Mouse (Mus musculus) adrenal gland, adult 18-20 months (tissue): ENCODE measurements around the gene Parvb. TPM values are rescaled to one million over a fixed set of nuclear protein-coding genes. Genes with fewer than 3 reads are reported as not detected.
"Not testable (repeated sequence)": the region's sequence is repeated elsewhere in the genome, so short reads cannot be mapped to it uniquely, and the experiment has no call there.

Experiments used
- DNase-seq, 2 experiments: peaks; one replicate each; pipeline ENCODE4 v3.0.0; 2021 to 2022; ENCODE audit warnings: low spot score in 2 of 2
- total RNA-seq, 2 experiments: library from RNA; stranded (reverse); gene quantifications; 1 replicate in 1 of 2; 2 replicates in 1 of 2; pipeline ENCODE4 v1.2.3; 2021

Parvb gene
- total RNA-seq, 2 experiments from 2014 or later: 15.6 to 24.9 TPM

DNA sequence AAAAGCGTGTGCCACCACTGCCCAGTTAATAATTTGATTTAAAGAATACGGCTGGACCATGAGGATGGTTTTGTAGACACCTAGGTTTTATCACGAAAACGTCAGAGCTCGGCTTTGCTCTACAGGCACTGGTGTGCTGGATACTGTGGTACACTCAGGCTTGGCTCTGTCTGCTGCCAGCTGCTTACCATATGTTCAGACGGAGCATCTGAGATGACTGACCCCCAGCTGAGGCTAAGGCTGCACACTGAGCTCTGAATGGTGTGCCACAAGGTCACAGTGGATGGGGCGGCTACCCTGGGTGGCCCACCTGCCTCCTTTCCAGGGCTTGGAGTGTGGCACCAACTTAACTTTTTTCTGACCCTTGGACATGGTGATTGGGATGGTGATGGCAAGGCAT is 53.6 kb downstream of the Parvb start:
- no peak for DNase-seq

DNA sequence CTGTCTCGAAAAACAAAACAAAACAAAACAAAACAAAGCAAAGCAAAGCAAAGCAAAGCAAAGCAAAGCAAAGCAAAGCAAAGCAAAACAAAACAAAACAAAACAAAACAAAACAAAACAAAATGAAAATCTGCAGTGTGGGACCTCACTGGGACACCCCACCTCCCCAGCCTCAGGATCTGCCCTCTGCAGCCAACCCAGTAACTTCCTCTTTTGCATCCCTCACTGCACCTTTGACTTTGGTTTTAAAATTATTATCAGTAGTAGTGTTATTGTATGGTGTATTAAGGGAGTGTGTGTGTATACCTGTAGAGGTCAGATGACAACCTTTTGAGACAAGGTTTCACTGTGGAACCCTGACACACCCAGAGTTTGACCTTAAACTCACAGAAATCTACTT is 57.1 kb downstream of the Parvb start:
- not testable (repeated sequence) for DNase-seq

DNA sequence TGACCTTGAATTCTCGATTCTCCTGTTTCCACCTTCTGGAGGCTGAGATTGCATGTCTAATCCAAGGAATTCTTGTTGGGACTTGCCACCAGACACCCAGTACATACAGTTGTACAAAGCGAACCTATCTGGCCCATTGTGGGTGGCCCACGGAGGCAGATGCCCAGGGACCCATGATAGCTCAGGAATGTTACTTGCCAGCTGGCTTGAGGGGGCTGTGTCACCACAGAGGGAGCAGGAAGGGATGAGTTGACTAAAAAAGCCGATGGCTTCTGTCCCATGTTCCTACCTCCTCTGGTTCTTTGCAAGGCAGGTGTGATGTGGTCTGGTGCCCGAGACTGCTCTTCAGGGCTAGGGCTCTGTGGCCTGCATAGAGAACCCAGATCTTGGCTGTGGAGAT is 59.3 kb downstream of the Parvb start:
- no peak for DNase-seq

DNA sequence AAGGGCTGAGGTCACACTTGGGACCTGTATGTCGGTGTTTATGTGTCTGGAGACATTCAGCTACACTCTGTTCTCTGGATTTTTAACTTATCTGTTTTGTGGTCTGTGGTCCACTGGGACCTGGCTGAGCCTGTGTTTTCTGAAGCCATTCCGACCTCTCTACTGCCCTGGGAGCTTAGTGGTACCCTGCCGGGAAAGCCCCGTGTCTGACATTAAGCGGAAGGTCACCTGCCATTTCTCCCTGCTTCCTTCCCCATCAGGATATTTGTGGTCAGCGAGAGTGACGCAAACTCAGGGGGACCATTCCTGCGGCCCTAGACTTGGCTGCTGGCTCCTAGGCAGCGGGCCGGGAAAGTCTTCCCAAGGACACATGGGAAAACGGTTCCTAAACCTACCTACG is 61.7 kb downstream of the Parvb start:
- no peak for DNase-seq

DNA sequence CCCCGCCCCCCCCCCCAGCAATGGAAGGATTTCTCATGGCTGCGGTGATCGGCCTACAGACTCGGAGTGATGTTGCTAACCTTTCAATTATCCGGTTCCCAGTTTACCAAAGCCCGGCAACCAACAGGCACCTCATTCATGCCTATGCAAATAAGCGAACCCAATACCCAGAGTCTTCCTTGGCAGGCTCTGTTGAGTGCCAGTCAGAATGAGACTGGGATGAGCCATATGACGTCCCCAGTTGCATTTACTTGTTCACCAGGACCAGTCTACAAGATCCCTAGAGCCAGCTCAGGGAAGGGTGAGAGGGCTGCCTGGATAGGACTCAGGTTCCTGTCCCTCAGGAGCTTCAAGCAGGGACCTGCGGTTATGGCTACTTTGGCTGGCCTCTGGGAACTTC is 62.5 kb downstream of the Parvb start:
- no peak for DNase-seq

DNA sequence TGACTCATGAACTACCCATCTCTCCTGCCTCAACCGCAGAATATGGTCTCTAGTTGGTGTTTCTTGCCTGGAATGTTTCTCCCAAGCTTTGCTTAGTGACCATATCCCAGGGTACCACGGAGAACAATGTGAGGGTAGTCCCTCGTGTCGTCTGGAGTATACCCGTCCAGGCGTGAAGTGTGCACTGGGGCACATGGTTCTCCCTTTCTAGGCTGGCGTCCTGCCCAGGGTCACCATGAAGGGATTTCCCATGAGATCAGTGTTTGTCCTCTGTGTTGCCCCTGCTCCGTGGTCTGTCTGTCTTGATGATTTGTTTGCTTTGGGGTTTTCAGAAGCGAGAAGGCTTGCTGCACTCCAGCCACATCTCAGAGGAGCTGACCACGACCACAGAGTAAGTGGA is 63.4 kb downstream of the Parvb start:
- no peak for DNase-seq

DNA sequence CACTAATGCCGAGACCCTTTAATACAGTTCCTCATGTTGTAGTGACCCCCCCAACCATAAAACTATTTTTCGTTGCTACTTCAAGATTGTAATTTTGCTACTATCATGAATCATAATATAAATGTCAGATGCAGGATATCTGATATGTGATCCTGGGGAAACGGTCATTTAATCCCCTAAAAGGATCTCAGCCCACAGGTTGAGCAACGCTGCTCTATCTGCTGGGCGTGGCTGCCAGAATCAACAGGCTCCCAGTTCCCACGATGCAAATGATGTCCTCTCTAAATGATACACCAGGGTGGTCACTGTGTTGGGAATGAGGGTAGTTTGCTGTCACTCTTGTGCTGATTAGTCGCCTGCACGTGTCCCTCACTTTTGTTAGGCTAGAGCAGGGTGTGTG is 65.6 kb downstream of the Parvb start:
- DNase-seq: no peak

DNA sequence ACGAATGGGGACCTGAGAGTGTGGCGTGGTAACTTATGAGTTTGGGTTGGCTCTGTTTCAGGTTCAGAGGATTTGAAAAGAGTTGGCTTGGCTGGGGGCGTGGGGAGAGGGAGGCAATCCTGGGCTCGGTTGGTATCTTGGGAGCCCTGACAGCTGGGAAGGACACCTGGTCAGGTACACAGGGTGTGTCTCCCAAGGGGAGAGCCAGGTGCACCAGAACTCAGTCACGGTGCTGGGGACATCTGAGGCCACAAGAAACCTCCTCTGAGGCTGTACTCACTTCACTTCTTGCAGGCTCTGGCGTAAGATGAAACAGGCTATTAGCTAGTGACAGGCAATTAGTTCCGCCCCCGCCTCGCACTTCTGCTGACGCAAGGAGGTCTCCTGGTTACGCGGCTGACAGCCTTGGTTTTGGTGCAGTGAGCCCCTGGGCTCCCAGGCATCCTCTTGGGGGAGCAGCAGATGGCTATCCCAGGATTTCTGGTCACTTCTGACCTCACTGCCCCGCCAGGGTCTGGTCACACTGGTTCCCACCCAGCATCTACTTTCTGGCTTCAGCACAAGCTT is 67.0 kb downstream of the Parvb start:
- DNase-seq: no peak

DNA sequence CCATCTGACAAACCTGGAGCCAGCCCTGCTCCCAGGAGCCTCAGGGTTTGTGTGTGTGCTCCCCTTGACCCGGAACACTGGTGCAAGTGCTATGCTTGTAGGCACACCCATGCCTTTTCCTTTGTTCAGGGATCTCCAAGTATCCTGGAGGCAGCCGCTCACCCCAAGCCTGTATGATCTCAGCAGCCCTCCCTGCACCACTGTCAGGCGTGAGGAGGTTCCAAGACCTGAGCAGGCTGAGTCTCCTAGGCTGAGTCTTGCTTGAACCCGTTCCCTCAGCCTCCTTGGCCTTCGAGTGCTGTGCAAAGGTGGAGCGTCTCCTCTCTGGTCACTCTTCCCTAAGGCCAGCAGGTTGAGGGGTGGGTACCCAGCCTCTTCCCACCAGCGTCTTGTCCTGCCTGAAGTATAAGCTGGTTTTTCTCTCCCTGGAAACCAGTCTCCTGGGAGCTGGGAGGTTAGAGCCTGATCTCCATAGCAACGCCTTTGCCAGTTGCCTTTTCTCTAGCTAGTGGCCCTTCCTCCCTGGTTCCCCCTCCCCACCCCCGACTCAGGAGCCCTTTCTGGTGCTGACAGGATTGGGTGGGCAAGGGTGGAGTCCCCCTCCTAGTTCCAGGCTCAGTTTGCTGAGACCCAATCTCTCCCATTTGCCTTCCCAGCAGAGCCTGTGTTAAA is 68.0 kb downstream of the Parvb start:
- no peak for DNase-seq

DNA sequence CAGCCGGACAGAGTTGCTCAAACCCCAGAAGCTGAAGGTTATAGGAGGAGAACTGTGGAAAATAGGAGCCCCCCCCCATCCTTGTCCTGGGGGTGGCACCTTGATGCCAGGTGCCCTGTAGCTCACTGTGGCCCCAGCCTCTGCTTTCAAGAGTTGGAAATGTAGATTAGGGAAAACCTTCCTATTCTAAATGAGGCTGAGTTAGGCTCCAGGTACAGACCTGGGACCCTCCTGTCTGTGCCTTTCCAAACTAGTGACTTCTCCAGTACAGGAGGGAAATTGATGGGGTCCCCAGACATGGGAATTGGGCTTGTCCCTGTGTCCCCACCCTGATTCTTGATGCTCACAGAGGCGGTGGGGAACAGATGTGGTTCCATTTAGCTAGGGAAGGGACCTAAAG is 68.7 kb downstream of the Parvb start:
- no peak for DNase-seq

DNA sequence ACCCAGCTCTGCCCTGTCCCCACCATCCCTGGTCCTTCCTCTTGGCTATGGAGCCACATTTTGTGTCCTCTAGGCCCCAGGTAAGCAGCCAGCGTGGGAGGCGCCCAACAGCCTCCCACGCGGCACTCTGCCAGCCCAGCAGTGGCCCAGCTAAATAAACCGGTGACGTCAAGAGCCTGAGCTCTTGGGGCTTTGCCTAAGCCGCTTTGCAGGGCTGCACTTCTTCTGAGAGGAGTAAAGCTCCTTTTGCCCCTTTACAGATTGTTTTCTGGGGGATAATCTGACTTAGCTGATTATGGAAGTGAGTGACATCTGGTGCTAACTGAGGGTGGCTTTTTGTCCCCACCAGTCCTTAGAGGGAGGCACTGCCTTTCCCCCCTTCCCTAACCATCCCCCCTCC is 69.2 kb downstream of the Parvb start:
- no peak for DNase-seq

DNA sequence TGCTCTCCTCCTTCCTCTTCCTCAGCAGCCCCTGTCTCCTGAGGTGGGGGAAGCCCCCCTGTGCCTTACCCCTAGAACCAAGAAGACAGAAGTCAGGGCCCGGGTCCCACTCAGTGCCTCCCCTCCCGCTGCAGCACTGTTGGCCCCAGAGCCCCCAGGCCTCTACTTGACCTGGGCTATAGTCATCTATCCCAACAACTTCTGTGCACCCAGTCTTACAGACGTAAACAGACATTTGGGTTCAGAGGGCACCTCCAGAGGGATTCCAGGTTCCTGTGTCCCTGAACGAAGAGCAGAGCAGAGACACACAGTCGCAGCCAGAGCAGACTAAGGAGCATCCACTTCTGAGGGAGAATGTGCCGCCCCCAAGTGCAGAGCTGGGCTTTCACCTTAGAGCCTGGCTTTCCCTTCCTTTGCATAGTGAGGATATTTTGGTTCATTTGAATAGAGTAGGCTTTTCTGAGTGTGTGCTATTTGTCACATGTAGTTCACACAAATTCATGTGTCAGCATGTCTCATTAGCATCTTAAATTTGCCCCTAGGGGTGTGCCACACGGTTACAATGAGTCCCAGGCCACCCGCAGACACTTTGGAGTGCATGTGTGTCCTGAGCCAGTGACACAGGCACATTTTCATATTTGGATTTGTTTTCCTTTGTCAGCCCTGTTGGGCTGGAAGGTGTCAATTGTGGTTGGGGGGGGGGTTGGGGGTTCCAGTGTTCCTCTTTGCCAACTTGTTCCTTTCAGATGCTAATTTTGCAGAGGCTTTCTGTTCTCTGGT is 70.0 kb downstream of the Parvb start:
- no peak for DNase-seq

DNA sequence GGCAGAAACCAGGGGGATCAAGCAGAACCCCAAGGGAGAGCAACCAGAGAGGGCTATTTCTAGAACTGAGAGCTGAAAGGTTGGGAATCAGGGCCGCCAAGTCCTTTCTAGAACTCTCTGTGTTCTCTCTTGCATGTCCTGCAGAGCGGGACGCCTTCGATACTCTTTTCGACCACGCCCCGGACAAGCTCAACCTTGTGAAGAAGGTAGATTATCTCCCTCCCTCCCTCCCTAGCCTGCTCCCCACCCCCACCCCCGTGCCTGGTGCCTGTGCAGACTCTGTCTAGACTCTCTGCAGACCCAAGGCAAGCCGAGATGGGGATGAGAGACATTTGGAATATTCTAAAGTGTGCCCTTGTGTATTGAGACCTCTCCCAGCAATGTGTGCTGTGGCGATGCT is 71.4 kb downstream of the Parvb start:
- DNase-seq: no peak

DNA sequence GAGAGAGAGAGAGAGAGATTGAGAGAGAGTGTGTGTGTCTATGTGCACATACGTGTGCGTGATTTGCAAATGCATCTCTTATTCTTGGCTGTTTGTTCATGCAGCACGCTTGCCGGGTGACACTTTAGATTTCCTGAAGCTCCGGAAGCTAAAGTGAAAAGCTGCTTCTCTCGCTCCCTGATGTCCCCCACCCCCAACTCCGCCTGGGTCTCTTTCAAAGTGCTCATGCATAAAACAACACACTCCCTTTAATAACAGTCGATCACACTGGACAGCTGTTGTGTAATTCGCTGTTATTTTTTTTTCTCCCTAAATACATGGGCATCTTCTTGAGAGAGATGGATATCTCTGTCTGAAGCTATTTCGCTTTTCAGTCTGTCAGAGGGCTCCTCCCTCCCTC is 73.5 kb downstream of the Parvb start:
- DNase-seq: no peak

DNA sequence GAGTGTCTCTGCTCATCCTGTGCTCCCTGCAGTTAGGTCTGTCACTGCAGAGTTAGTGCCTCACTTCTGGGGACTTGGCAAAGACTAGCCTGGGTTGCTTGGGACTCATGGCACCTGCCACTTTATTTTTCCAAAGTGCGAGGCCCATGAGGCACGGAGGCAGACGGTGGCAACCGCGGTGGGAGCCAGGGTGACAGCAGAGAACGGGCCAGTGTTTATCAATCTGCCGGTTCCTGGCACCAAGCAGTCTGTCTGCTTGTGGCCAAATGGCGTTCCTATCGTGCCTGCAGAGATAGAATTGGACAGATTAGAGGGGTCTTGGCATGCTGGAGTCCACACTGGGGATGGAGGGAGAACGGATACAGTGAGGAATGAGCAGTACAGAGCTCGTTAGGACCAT is 78.4 kb downstream of the Parvb start:
- no peak for DNase-seq

DNA sequence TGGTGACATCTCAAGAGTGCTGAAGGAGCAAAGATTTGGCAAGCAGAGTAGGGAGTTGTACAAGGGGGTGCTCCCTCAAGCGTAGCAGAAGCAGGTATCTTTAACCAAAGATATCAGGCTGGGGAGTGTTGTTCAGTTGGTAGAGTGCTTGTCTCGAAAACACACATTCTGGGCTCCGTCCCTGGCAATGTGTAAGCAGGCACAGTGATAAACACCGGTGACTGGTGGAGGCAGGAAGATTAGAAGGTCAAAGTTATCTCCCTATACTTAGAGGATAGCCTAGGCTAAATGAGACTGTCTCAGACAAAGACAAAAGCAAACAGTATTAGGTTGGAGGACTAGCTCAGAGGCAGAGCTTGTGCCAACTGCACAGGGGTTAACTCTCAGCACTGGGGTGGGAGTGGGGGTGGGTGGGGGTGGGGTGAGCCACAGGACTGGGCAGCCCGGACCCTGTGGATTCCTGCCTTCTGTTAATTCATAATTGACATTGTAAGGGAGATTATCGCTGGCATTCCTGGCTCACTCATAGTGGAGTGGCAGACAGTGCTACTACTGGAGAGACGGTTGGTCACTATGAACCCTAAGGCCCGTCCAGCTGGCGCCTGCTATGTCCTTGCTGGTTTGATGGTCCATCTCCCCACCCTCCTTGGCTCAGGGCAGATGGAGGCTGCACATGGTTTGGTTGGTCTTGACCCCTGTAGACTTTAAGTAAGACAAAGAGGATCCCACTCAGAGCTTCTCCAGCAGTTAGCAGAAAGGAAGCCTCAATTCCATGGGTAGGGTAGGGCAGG is 79.6 kb downstream of the Parvb start:
- no peak for DNase-seq

DNA sequence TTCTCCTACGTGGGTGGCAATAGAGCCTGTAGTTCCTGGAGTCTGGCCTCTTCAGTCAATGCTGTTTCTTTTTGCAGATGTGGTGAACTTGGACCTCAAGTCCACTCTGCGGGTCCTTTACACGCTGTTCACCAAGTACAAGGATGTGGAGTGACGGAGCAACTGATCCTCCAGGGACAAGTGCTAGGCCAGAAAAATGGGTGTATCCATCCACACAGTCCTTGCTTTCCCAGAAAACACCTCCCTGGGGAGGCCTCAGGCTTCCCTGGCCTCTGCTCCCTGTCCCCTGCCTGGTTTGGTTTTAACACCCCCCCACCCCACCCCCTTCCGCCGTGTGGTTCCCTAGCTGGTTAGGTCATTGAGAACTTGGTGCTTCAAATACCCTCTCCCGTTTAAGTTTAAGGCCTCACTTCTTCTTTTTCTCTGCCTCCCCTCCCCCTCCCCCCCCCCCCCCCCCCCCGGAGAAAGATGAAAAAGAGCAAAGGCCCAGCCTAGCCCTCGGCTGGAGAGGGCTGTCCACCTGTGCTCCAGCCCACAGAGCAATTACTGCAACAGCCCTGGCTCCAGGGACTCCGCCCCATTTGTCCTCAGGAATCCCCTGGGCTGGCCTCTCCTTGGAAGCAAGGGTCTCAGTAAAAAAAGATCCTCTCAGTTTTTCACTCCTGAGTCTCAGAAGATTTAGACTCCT is 81.2 kb downstream of the Parvb start:
- DNase-seq: no peak

DNA sequence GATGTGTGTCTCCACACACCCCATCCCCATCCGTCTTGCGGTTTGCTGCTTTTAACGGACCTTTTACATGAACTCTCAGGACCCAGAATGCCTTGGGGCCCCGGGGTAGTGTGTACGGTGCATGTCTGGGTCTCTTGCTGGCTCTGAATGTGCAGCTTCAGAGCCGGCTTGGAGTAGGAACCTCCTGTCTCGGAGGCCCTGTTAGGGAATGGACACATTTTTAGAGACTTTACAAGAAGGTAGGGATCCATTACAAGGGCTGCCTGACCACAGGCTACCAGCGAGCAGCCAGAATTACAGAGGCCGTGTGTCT is 81.7 kb downstream of the Parvb start:
- no peak for DNase-seq

DNA sequence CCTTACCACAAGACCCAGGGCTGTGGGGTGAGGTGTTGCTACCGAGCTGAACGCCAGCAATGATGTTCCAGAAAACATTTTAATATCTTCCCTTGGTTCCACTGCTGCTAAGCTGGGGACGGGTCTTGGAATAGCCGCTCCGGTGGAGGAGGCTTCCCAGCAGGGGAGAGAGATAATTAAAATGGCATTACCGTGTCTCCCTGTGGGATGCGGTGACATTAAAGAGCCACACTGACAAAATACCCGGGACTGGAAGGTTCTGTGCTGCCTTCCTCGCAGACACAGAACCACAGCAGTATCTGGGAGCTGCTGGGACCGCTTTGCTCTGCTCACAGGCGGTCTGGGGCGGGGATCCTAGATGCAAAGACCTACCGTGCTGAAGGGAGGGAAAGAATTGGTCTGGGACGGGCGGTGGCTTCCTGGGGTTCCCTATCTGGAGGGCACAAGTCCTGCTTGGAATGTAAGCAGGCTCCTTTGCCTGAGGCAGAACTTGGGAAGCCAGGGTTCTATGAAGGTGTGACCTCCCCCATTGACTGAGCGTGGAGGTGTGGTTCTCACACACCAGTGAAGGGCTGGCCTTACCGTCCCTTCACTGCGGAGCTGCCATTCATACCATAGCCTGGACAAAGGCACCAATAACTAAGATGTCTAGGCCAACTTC is 82.7 kb downstream of the Parvb start:
- no peak for DNase-seq

DNA sequence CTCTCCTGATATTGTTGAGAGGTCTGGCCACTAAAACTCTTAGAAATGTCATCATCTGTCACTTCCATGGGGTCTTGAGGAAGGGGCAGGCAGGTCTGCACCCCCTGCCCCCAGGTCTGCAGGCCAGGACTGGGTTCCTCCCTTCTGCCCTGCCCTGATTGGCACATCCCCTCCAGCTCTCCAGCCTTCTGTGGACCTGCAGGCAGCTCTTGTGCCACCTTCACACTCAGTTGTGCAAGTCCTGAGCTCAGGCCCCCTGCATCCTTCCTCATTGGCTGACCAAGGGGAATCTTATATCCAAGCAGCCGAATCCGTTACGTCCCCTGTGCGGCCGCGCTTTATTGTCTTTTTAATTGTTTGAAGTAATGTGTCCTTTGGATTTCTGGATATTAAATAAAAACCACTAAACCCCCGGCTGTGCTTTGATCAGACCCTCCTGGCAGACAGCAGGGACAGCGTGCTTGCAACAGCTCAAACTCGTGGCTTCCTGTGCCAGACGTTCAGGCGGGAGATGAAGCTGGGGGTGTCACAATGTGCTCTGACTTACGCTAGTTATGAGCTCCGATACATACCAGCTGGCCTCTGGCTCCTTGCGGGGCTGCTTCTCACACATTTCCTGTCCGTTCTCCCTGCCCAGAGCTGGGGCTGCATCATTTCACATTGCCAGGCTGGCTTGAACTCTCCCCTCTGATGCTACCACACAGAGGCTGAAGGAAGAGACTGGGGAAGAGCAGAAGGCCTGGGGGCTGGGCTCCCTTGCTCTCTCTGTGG is 83.6 kb downstream of the Parvb start:
- DNase-seq: no peak
